22 mouse cellular contexts compared by ENCODE assay signal in genomic region chr14:16561496-16562170, GRCm38 (mm10).
A peak's percentile ranks its signal among the peaks of the same experiment; 100 is the strongest.
DNase-seq lines count a peak whose midpoint lies in the region; ATAC-seq and TF ChIP-seq lines count a peak whose summit lies in the region.
"Had no signal": no experiment of that assay in that cellular context is flagged by ENCODE, and none has a peak within 500 bp of the region (broad histone marks: within the 10 kb centered on the region; RNA-seq: fewer than 3 reads in every experiment).

No protein-coding gene starts in this region.

- no peak overlapping the region for H3K4me2 ChIP-seq in liver, embryonic 12.5 days
- H3K4me2 ChIP-seq in neural tube, embryonic 14.5 days (ENCODE audit: low read depth, low read length): no peak overlapping the region
- H3K4me2 ChIP-seq in limb, embryonic 14.5 days (replicated peaks; ENCODE audit: low read depth, low read length, severe bottlenecking): no peak overlapping the region
- H3K4me2 ChIP-seq: embryonic facial prominence, embryonic 13.5 days; hindbrain, embryonic 13.5 days had no signal

- TF ChIP-seq POLR2A in liver, adult 2 months (IDR thresholded peaks at IDR 0.05; ENCODE audit: extremely low read depth, insufficient read depth, low read length): no peak
- TF ChIP-seq POLR2A in limb, embryonic 14.5 days (IDR thresholded peaks at IDR 0.05; ENCODE audit: borderline replicate concordance, extremely low read depth, insufficient read depth, insufficient read length): no peak

- no peak overlapping the region for H3K27ac ChIP-seq in liver, adult 2 months (replicated peaks; ENCODE audit: insufficient read depth, low read depth, low read length)
- H3K27ac ChIP-seq in liver, embryonic 12.5 days: no peak overlapping the region
- H3K27ac ChIP-seq in neural tube, embryonic 14.5 days (ENCODE audit: low read depth, low read length): no peak overlapping the region
- no peak overlapping the region for H3K27ac ChIP-seq in limb, embryonic 14.5 days (replicated peaks; ENCODE audit: low read depth, low read length)
- H3K27ac ChIP-seq: embryonic facial prominence, embryonic 13.5 days; gastrocnemius, adult 2 months; heart, embryonic 10.5 days; hindbrain, embryonic 13.5 days; hindbrain, postnatal 0 days had no signal

- no peak for ATAC-seq in liver, embryonic 12.5 days
- peak; percentile 26; the same call in 1 of the 2 replicates for ATAC-seq in neural tube, embryonic 14.5 days (ENCODE audit: low read depth)
- peak; percentile 31; the same call in 1 of the 2 replicates for ATAC-seq in limb, embryonic 14.5 days (ENCODE audit: low FRiP score, low read depth)
- ATAC-seq: CD4-positive, CD25-positive, alpha-beta regulatory T cell, adult 4 months; forebrain, embryonic 14.5 days; hindbrain, postnatal 0 days had no signal

- H3K79me2 ChIP-seq in liver, adult 2 months (ENCODE audit: control insufficient read depth, insufficient read depth, low read length): peaks cover 16% of the 10 kb centered on the region; the same call in 1 of the 2 replicates

- TF ChIP-seq CTCF in liver, adult 2 months (IDR thresholded peaks at IDR 0.05; ENCODE audit: low read depth, low read length): no peak

- no peak overlapping the region for H3K4me3 ChIP-seq in liver, adult 2 months (ENCODE audit: insufficient read depth, low read depth, low read length)
- H3K4me3 ChIP-seq in liver, embryonic 12.5 days: no peak overlapping the region
- H3K4me3 ChIP-seq in neural tube, embryonic 14.5 days (ENCODE audit: low read depth, low read length): no peak overlapping the region
- no peak overlapping the region for H3K4me3 ChIP-seq in limb, embryonic 14.5 days (replicated peaks; ENCODE audit: low read length)
- H3K4me3 ChIP-seq: embryonic facial prominence, embryonic 13.5 days; gastrocnemius, adult 2 months; heart, embryonic 10.5 days; hindbrain, embryonic 13.5 days had no signal

- H3K36me3 ChIP-seq in liver, adult 2 months (ENCODE audit: control insufficient read depth, insufficient read depth, low read length): no peaks in the 10 kb centered on the region
- H3K36me3 ChIP-seq in liver, embryonic 12.5 days: no peaks in the 10 kb centered on the region
- H3K36me3 ChIP-seq in neural tube, embryonic 14.5 days (ENCODE audit: control insufficient read depth, insufficient read depth, low read length): no peaks in the 10 kb centered on the region
- no peaks in the 10 kb centered on the region for H3K36me3 ChIP-seq in limb, embryonic 14.5 days (ENCODE audit: control insufficient read depth, insufficient read depth, low read length)
- H3K36me3 ChIP-seq: embryonic facial prominence, embryonic 13.5 days; heart, embryonic 10.5 days; hindbrain, embryonic 13.5 days had no signal

- no peaks in the 10 kb centered on the region for H3K27me3 ChIP-seq in liver, adult 2 months (ENCODE audit: control insufficient read depth, insufficient read depth, low read length)
- H3K27me3 ChIP-seq in liver, embryonic 12.5 days (replicated peaks): no peaks in the 10 kb centered on the region
- H3K27me3 ChIP-seq in neural tube, embryonic 14.5 days (ENCODE audit: control insufficient read depth, insufficient read depth, low read length): no peaks in the 10 kb centered on the region
- no peaks in the 10 kb centered on the region for H3K27me3 ChIP-seq in limb, embryonic 14.5 days (ENCODE audit: control insufficient read depth, insufficient read depth, low read length)
- H3K27me3 ChIP-seq: embryonic facial prominence, embryonic 13.5 days; hindbrain, embryonic 13.5 days had no signal

- no peaks in the 10 kb centered on the region for H3K9me3 ChIP-seq in liver, embryonic 12.5 days (replicated peaks)
- no peaks in the 10 kb centered on the region for H3K9me3 ChIP-seq in neural tube, embryonic 14.5 days (ENCODE audit: control insufficient read depth, low read length)
- no peaks in the 10 kb centered on the region for H3K9me3 ChIP-seq in limb, embryonic 14.5 days (ENCODE audit: control insufficient read depth, low read length)
- H3K9me3 ChIP-seq: embryonic facial prominence, embryonic 13.5 days; heart, embryonic 10.5 days; hindbrain, embryonic 13.5 days had no signal

- H3K4me1 ChIP-seq in liver, adult 2 months (ENCODE audit: control insufficient read depth, insufficient read depth, low read length): peaks cover 4% of the 10 kb centered on the region; the same call in 1 of the 2 replicates
- 0 out of 2 replicates have a peak, but pooled peaks cover 3% of the 10 kb centered on the region for H3K4me1 ChIP-seq in liver, embryonic 12.5 days
- H3K4me1 ChIP-seq in neural tube, embryonic 14.5 days (ENCODE audit: control insufficient read depth, insufficient read depth, low read length): 0 out of 2 replicates have a peak, but pooled peaks cover 4% of the 10 kb centered on the region
- H3K4me1 ChIP-seq in limb, embryonic 14.5 days (ENCODE audit: control insufficient read depth, insufficient read depth, low read length): peaks cover 24% of the 10 kb centered on the region

- DNase-seq in liver, adult 2 months (ENCODE audit: extremely low read depth, low read depth, low spot score): peak; percentile 84
- DNase-seq in neural tube, embryonic 10.5 days (ENCODE audit: extremely low spot score, low spot score): no peak
- peak; percentile 40 for DNase-seq in gonadal fat pad, adult 2 months (ENCODE audit: low read depth)
- DNase-seq in limb, embryonic 14.5 days (ENCODE audit: low spot score): peak; percentile 4
- no peak for DNase-seq in B cell, adult 2 months
- DNase-seq in cerebellum, postnatal 10 days: no peak
- DNase-seq: adrenal gland, postnatal 10 days; cerebellum, adult 11 months; cerebellum, adult 9-10 months; cerebellum, postnatal 36 days; gastrocnemius, adult 2 months; gastrocnemius, postnatal 25 days; heart, adult 18-20 months; heart, postnatal 10 days had no signal

- WGBS in liver, adult 2 months: 59% methylated on average over 6 of the region's 6 CpGs
- WGBS in liver, embryonic 12.5 days (ENCODE audit: insufficient replicate concordance): 87% methylated on average over 6 of the region's 6 CpGs
- WGBS in neural tube, embryonic 14.5 days: 74% methylated on average over 6 of the region's 6 CpGs
- 45% methylated on average over 6 of the region's 6 CpGs for WGBS in limb, embryonic 14.5 days

- no peak overlapping the region for H3K9ac ChIP-seq in liver, adult 2 months (ENCODE audit: low read depth, low read length)
- no peak overlapping the region for H3K9ac ChIP-seq in liver, embryonic 12.5 days
- H3K9ac ChIP-seq in neural tube, embryonic 14.5 days (replicated peaks; ENCODE audit: low read depth, low read length): no peak overlapping the region
- H3K9ac ChIP-seq in limb, embryonic 14.5 days (ENCODE audit: low read depth, low read length, severe bottlenecking): no peak overlapping the region
- H3K9ac ChIP-seq: embryonic facial prominence, embryonic 13.5 days; hindbrain, embryonic 13.5 days had no signal

Comparison
In these comparisons a context has a peak if more than half of its experiments do, and no peak if none do; other contexts are left out.
1. DNase-seq: peak in liver, adult 2 months (single experiment), gonadal fat pad, adult 2 months (single experiment) and limb, embryonic 14.5 days (single experiment); none in neural tube, embryonic 10.5 days (single experiment), B cell, adult 2 months (0 of 2) and cerebellum, postnatal 10 days (0 of 2).